Mouse (Mus musculus) effector memory CD4-positive, alpha-beta T cell, adult 7 months (primary cell): ENCODE results near the gene Sass6. TPM values are rescaled to one million over a fixed set of nuclear protein-coding genes. Genes with fewer than 3 reads are reported as not detected.

ENCODE experiments used
- polyA plus RNA-seq: library from polyadenylated mRNA; unstranded; fragments of 100-300 nt; shearing (Covaris generic); gene quantifications from one replicate; pipeline ENCODE4 v1.2.1, GENCODE M21; 2017

Gene Sass6
- 3.7 TPM for polyA plus RNA-seq

DNA sequence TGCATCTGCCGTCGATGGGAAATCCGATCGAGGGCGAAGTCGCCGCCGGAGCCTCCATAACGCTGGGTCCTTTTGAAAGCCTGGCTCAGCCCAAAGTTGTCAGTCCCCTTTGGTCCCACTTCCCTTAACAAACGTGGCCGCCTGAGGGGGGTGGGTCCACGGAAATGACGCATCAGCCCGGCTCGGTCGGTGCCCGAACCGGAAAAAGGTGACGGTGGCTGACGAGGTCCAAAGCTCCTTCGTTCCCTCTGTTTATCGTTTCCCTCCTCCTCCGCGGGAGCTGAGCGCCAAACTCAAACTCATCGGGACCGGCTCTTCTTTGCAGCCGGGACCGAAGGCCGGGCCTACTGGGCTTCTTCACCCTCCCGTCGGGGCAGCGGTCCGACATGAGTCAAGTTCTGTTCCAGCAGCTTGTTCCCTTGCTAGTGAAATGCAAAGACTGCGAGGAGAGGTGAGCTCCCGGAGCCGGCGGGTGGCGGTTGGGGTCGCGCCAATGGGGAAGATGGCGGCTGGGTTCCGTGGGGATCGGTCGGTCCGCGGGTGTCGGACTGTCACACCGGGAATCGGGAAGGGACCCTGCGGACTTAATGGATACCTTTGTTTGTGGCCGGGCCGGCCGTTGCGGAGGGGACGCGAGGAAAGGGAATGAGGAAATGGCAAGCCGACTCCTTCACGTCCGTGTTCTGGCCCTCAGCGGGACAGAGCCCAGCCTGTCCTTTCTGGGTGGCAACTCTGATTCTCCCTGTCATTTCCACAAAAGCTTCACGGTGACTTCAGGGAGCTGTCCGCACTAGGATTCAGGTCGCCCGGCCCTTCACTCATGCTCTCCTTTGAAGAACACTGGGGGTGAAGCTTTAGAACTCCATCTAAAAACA lies at the start of gene Sass6:
TSS of gene Sass6 (plus strand) at position 255 of the 875 bp plus-strand sequence.

GRCm38 (mm10) chr3:116562408-116563094 lies 32.2 kb upstream of the Sass6 start, which contains the start of gene Lrrc39:
Gene Lrrc39, plus strand, starts transcription at chr3:116562973.

GRCm38 (mm10) chr3:116614295-116614892 lies 19.6 kb downstream of the Sass6 start, which contains the start of gene Trmt13:
Gene Trmt13, minus strand, starts transcription at chr3:116614587.

GRCm38 (mm10) chr3:116662463-116662863 lies 67.7 kb downstream of the Sass6 start, which contains the start of gene Mfsd14a:
Gene Mfsd14a, minus strand, starts transcription at chr3:116662677.

Other genes starting within 250 kb of the Sass6 start
- 12.9 TPM for gene Cdc14a, start 170.9 kb upstream of the Sass6 start, polyA plus RNA-seq
- 21.5 TPM for gene Rtca, start 86.8 kb upstream of the Sass6 start, polyA plus RNA-seq
- 15.3 TPM for gene Dbt, start 81.9 kb upstream of the Sass6 start, polyA plus RNA-seq
- gene Lrrc39, start 32.0 kb upstream of the Sass6 start, polyA plus RNA-seq, result 0.74 TPM
- gene Trmt13, start 19.6 kb downstream of the Sass6 start, polyA plus RNA-seq, result 25.5 TPM
- 135 TPM for gene Mfsd14a, start 67.7 kb downstream of the Sass6 start, polyA plus RNA-seq
- not detected for gene Gm43191, start 86.3 kb downstream of the Sass6 start, polyA plus RNA-seq
- 26.5 TPM for gene Slc35a3, start 117.8 kb downstream of the Sass6 start, polyA plus RNA-seq
- 5.3 TPM for gene Agl, start 213.2 kb downstream of the Sass6 start, polyA plus RNA-seq